Mouse (Mus musculus) forebrain, embryonic 14.5 days (tissue): ENCODE measurements at regions not wholly inside any gene's neighbourhood (a gene's known extent, or its start where the extent isn't known, plus 50 kb on each side); places are given as distances from the start of the nearest gene placed in this dataset.

Source experiments
- ATAC-seq: fragments of 200-750 bp; cut with Nextera tagmentation; 2 replicates; pipeline ENCODE4 v1.8.0; 2017; ENCODE audit warnings: mild to moderate bottlenecking, moderate library complexity
- DNase-seq: peaks from one replicate; pipeline ENCODE4 v3.0.0-alpha.2; 2015; ENCODE audit warnings: low spot score
- H3K27ac ChIP-seq: fragments of 300-500 bp; sonication (generic); 2 replicates; pipeline ENCODE4 v1.5.1; 2014; ENCODE audit warnings: low read depth, mild to moderate bottlenecking, control low read depth, low read length, moderate library complexity
- H3K27me3 ChIP-seq: fragments of 300-500 bp; sonication (generic); replicated peaks from 2 replicates; pipeline ENCODE4 v1.6.1; 2014; ENCODE audit warnings: low read length, control low read depth, mixed read lengths; ENCODE audit not compliant: control insufficient read depth, insufficient read depth
- H3K36me3 ChIP-seq: fragments of 300-500 bp; sonication (generic); 2 replicates; pipeline ENCODE4 v1.6.1; 2014; ENCODE audit warnings: low read length, control low read depth; ENCODE audit not compliant: control insufficient read depth, insufficient read depth
- H3K4me1 ChIP-seq: fragments of 300-500 bp; sonication (generic); 2 replicates; pipeline ENCODE4 v1.6.1; 2014; ENCODE audit warnings: antibody characterized with exemption, low read length, control low read depth; ENCODE audit not compliant: control insufficient read depth, insufficient read depth
- H3K4me2 ChIP-seq: fragments of 300-500 bp; sonication (generic); 2 replicates; pipeline ENCODE4 v1.6.1; 2014; ENCODE audit warnings: mild to moderate bottlenecking, control low read depth, low read length
- H3K4me3 ChIP-seq: fragments of 300-500 bp; sonication (generic); 2 replicates; pipeline ENCODE4 v1.5.1; 2014; ENCODE audit warnings: low read depth, low read length, control low read depth
- H3K9ac ChIP-seq: fragments of 300-500 bp; sonication (generic); 2 replicates; pipeline ENCODE4 v1.6.1; 2014; ENCODE audit warnings: mild to moderate bottlenecking, low read length, control low read depth, moderate library complexity
- H3K9me3 ChIP-seq: fragments of 300-500 bp; sonication (generic); replicated peaks from 2 replicates; pipeline ENCODE4 v1.6.1; 2016; ENCODE audit warnings: low read length, control low read depth, mixed read lengths; ENCODE audit not compliant: control insufficient read depth
- WGBS: fragments of 180-500 bp; shearing (Covaris S2); extraction: QIAGEN DNeasy Blood & Tissue Kit; methylation state at CpG from one replicate; pipeline ENCODE4 v1.1.7; 2014; 5-methylcytosine and 5-hydroxymethylcytosine counted together

- Histone ChIP-seq H3K4me1 (no peaks in the 10 kb centered on the region), H3K4me2 (no peak overlapping the region), H3K27ac (no peak overlapping the region), H3K9me3 (no peaks in the 10 kb centered on the region), H3K27me3 (no peaks in the 10 kb centered on the region), H3K36me3 (no peaks in the 10 kb centered on the region), H3K4me3 (no peak overlapping the region), H3K9ac (no peak overlapping the region)
- ATAC-seq (peak; percentile 55; the same call in 1 of the 2 replicates), DNase-seq (peak; percentile 40)
- WGBS, result 73% methylated on average over 12 of the region's 12 CpGs
Measured at GRCm38 (mm10) chr2:174532671-174533363, 59.9 kb upstream of the Prelid3b start.

- Histone ChIP-seq H3K27me3 (no peaks in the 10 kb centered on the region), H3K9ac (no peak overlapping the region), H3K9me3 (no peaks in the 10 kb centered on the region; the same call in 1 of the 2 replicates), H3K36me3 (no peaks in the 10 kb centered on the region), H3K27ac (no peak overlapping the region), H3K4me3 (no peak overlapping the region), H3K4me1 (no peaks in the 10 kb centered on the region), H3K4me2 (no peak overlapping the region)
- 83% methylated on average over 5 of the region's 5 CpGs for WGBS
- DNase-seq (no peak), ATAC-seq (no peak)
Measured at GRCm38 (mm10) chr2:174540717-174541116, 67.8 kb upstream of the Prelid3b start.

GRCm38 (mm10) chr2:174547207-174547606 is 74.3 kb upstream of the Prelid3b start:
- H3K9ac ChIP-seq, result no peak overlapping the region
- 88% methylated on average over 3 of the region's 3 CpGs for WGBS
- no peak overlapping the region for H3K27ac ChIP-seq
- H3K27me3 ChIP-seq, result no peaks in the 10 kb centered on the region
- H3K36me3 ChIP-seq, result no peaks in the 10 kb centered on the region
- H3K4me1 ChIP-seq, result no peaks in the 10 kb centered on the region
- no peaks in the 10 kb centered on the region; the same call in 1 of the 2 replicates for H3K9me3 ChIP-seq
- H3K4me2 ChIP-seq, result no peak overlapping the region
- no peak for ATAC-seq
- no peak for DNase-seq
- H3K4me3 ChIP-seq, result no peak overlapping the region

- Histone ChIP-seq H3K27ac (no peak overlapping the region), H3K36me3 (no peaks in the 10 kb centered on the region), H3K4me2 (no peak overlapping the region), H3K4me1 (no peaks in the 10 kb centered on the region), H3K4me3 (no peak overlapping the region), H3K27me3 (no peaks in the 10 kb centered on the region), H3K9me3 (no peaks in the 10 kb centered on the region), H3K9ac (no peak overlapping the region)
- no peak for ATAC-seq
- WGBS, result 91% methylated on average over 6 of the region's 6 CpGs
- DNase-seq, result no peak
Measured at GRCm38 (mm10) chr2:174547701-174548100, 74.8 kb upstream of the Prelid3b start.

- WGBS, result 86% methylated on average over 4 of the region's 4 CpGs
- Histone ChIP-seq H3K36me3 (no peaks in the 10 kb centered on the region), H3K27ac (no peak overlapping the region), H3K9me3 (no peaks in the 10 kb centered on the region), H3K9ac (no peak overlapping the region), H3K4me3 (no peak overlapping the region), H3K27me3 (no peaks in the 10 kb centered on the region), H3K4me2 (no peak overlapping the region), H3K4me1 (no peaks in the 10 kb centered on the region)
- ATAC-seq (no peak), DNase-seq (no peak)
Measured at GRCm38 (mm10) chr2:174548776-174549175, 75.9 kb upstream of the Prelid3b start.

GRCm38 (mm10) chr2:174555778-174556177 is 82.9 kb upstream of the Prelid3b start:
- Histone ChIP-seq H3K4me1 (no peaks in the 10 kb centered on the region), H3K9ac (no peak overlapping the region), H3K9me3 (no peaks in the 10 kb centered on the region), H3K4me3 (no peak overlapping the region), H3K4me2 (no peak overlapping the region), H3K27ac (no peak overlapping the region), H3K27me3 (no peaks in the 10 kb centered on the region), H3K36me3 (no peaks in the 10 kb centered on the region)
- 90% methylated on average over 11 of the region's 11 CpGs for WGBS
- ATAC-seq (no peak), DNase-seq (no peak)

GRCm38 (mm10) chr2:174561828-174562429 is 81.4 kb upstream of the Zfp831 start:
- H3K4me2 ChIP-seq, result no peak overlapping the region
- no peaks in the 10 kb centered on the region for H3K36me3 ChIP-seq
- no peaks in the 10 kb centered on the region for H3K9me3 ChIP-seq
- H3K9ac ChIP-seq, result no peak overlapping the region
- WGBS, result 41% methylated on average over 7 of the region's 7 CpGs
- H3K4me1 ChIP-seq, result 0 out of 2 replicates have a peak, but pooled peaks cover 5% of the 10 kb centered on the region
- no peak for DNase-seq
- no peak overlapping the region for H3K4me3 ChIP-seq
- H3K27ac ChIP-seq, result no peak overlapping the region
- no peak for ATAC-seq
- no peaks in the 10 kb centered on the region for H3K27me3 ChIP-seq

- DNase-seq (no peak), ATAC-seq (no peak)
- H3K36me3 ChIP-seq, result no peaks in the 10 kb centered on the region
- H3K9me3 ChIP-seq, result no peaks in the 10 kb centered on the region
- H3K4me3 ChIP-seq, result no peak overlapping the region
- H3K27ac ChIP-seq, result no peak overlapping the region
- WGBS, result 92% methylated on average over 3 of the region's 3 CpGs
- no peaks in the 10 kb centered on the region for H3K27me3 ChIP-seq
- H3K9ac ChIP-seq, result no peak overlapping the region
- H3K4me1 ChIP-seq, result 0 out of 2 replicates have a peak, but pooled peaks cover 5% of the 10 kb centered on the region
- H3K4me2 ChIP-seq, result no peak overlapping the region
Measured at GRCm38 (mm10) chr2:174563917-174564316, 79.4 kb upstream of the Zfp831 start.

- Histone ChIP-seq H3K36me3 (no peaks in the 10 kb centered on the region), H3K4me2 (no peak overlapping the region), H3K9me3 (no peaks in the 10 kb centered on the region), H3K4me1 (0 out of 2 replicates have a peak, but pooled peaks cover 5% of the 10 kb centered on the region), H3K9ac (no peak overlapping the region), H3K27me3 (no peaks in the 10 kb centered on the region), H3K27ac (no peak overlapping the region), H3K4me3 (no peak overlapping the region)
- ATAC-seq, result peak; percentile 66
- peak; percentile 67 for DNase-seq
- 10% methylated on average over 5 of the region's 5 CpGs for WGBS
Measured at GRCm38 (mm10) chr2:174564817-174565216, 78.5 kb upstream of the Zfp831 start.
